Mouse (Mus musculus) kidney, adult 9 months (tissue): ENCODE data around the gene 1700022I11Rik.
A peak's percentile ranks its signal among the peaks of the same experiment; 100 is the strongest.

ENCODE experiments used
- DNase-seq: peaks from one replicate; pipeline ENCODE4 v3.0.0; 2022

Gene 1700022I11Rik

GRCm38 (mm10) chr4:42969304-42969703 lies at the start of gene 1700022I11Rik:
Gene 1700022I11Rik (plus strand): TSS chr4:42969604.
- no peak for DNase-seq

GRCm38 (mm10) chr4:42920726-42921125 lies 48.7 kb upstream of the 1700022I11Rik start:
- DNase-seq: no peak

GRCm38 (mm10) chr4:42921536-42921935 lies 47.9 kb upstream of the 1700022I11Rik start:
- DNase-seq: no peak

- no peak for DNase-seq
Measured at GRCm38 (mm10) chr4:42922056-42922455, 47.3 kb upstream of the 1700022I11Rik start.

- DNase-seq: no peak
Measured at GRCm38 (mm10) chr4:42922461-42922860, 46.9 kb upstream of the 1700022I11Rik start.

- no peak for DNase-seq
Measured at GRCm38 (mm10) chr4:42924095-42924710, 45.2 kb upstream of the 1700022I11Rik start.

GRCm38 (mm10) chr4:42928209-42928608 lies 41.2 kb upstream of the 1700022I11Rik start:
- no peak for DNase-seq

- DNase-seq: no peak
Measured at GRCm38 (mm10) chr4:42928952-42929351, 40.5 kb upstream of the 1700022I11Rik start.

GRCm38 (mm10) chr4:42932229-42932969 lies 37.0 kb upstream of the 1700022I11Rik start:
- no peak for DNase-seq

GRCm38 (mm10) chr4:42933630-42934029 lies 35.8 kb upstream of the 1700022I11Rik start:
- DNase-seq: peak; percentile 47

- DNase-seq: no peak
Measured at GRCm38 (mm10) chr4:42941396-42941795, 28.0 kb upstream of the 1700022I11Rik start.

GRCm38 (mm10) chr4:42943341-42943740 lies 26.1 kb upstream of the 1700022I11Rik start:
- no peak for DNase-seq

- no peak for DNase-seq
Measured at GRCm38 (mm10) chr4:42944185-42944584, 25.2 kb upstream of the 1700022I11Rik start.

- no peak for DNase-seq
Measured at GRCm38 (mm10) chr4:42945043-42945442, 24.4 kb upstream of the 1700022I11Rik start.

GRCm38 (mm10) chr4:42945445-42945844 lies 24.0 kb upstream of the 1700022I11Rik start:
- DNase-seq: no peak

GRCm38 (mm10) chr4:42945952-42946351 lies 23.5 kb upstream of the 1700022I11Rik start:
- peak; percentile 67 for DNase-seq

GRCm38 (mm10) chr4:42946733-42947290 lies 22.6 kb upstream of the 1700022I11Rik start:
- DNase-seq: no peak

- DNase-seq: no peak
Measured at GRCm38 (mm10) chr4:42948527-42948926, 20.9 kb upstream of the 1700022I11Rik start.

GRCm38 (mm10) chr4:42949051-42949675 lies 20.2 kb upstream of the 1700022I11Rik start:
- DNase-seq: no peak

GRCm38 (mm10) chr4:42949676-42950051 lies 19.7 kb upstream of the 1700022I11Rik start, which contains the start of gene Dnajb5:
Gene Dnajb5 (plus strand): TSS chr4:42949814.
- peak; percentile 99 for DNase-seq

- peak; percentile 86 for DNase-seq
Measured at GRCm38 (mm10) chr4:42950065-42950558, 19.3 kb upstream of the 1700022I11Rik start.

- DNase-seq: no peak
Measured at GRCm38 (mm10) chr4:42951206-42952195, 17.9 kb upstream of the 1700022I11Rik start.
